Mouse (Mus musculus) ovary, postnatal 10 days (tissue): ENCODE measurements around the gene Dmpk.

Source experiments
- DNase-seq: peaks from one replicate; pipeline ENCODE4 v3.0.0; 2022; ENCODE audit warnings: low spot score

The Dmpk gene

GRCm38 (mm10) chr7:19075723-19076585, 7.7 kb upstream of the Dmpk start, which contains the start of gene Dmwd:
Gene Dmwd (plus strand): TSS chr7:19076227.
- DNase-seq = peak; percentile 78

GRCm38 (mm10) chr7:19076586-19076991, 7.1 kb upstream of the Dmpk start:
- no peak for DNase-seq

- no peak for DNase-seq
Observed at GRCm38 (mm10) chr7:19077761-19078160, 5.9 kb upstream of the Dmpk start.

GRCm38 (mm10) chr7:19078732-19079131, 4.9 kb upstream of the Dmpk start:
- no peak for DNase-seq

GRCm38 (mm10) chr7:19080451-19080950, 3.1 kb upstream of the Dmpk start:
- DNase-seq = no peak

GRCm38 (mm10) chr7:19082171-19082570, 1.5 kb upstream of the Dmpk start:
- DNase-seq = no peak

GRCm38 (mm10) chr7:19083096-19083495, 553 bp upstream of the Dmpk start:
- DNase-seq = no peak

GRCm38 (mm10) chr7:19084277-19084771, 675 bp downstream of the Dmpk start:
- no peak for DNase-seq

GRCm38 (mm10) chr7:19084921-19085473, 1.3 kb downstream of the Dmpk start:
- DNase-seq = no peak

GRCm38 (mm10) chr7:19085495-19085894, 1.8 kb downstream of the Dmpk start:
- DNase-seq = no peak

- no peak for DNase-seq
Observed at GRCm38 (mm10) chr7:19086042-19086441, 2.4 kb downstream of the Dmpk start.

GRCm38 (mm10) chr7:19086760-19087159, 3.1 kb downstream of the Dmpk start:
- no peak for DNase-seq

- no peak for DNase-seq
Observed at GRCm38 (mm10) chr7:19088813-19089212, 5.2 kb downstream of the Dmpk start.

GRCm38 (mm10) chr7:19091913-19092312, 8.3 kb downstream of the Dmpk start:
- no peak for DNase-seq

- no peak for DNase-seq
Observed at GRCm38 (mm10) chr7:19092381-19093173, 8.9 kb downstream of the Dmpk start.

GRCm38 (mm10) chr7:19093174-19093521, 9.5 kb downstream of the Dmpk start:
- peak; percentile 77 for DNase-seq

GRCm38 (mm10) chr7:19093537-19094385, 10.1 kb downstream of the Dmpk start:
- peak; percentile 93 for DNase-seq

GRCm38 (mm10) chr7:19094471-19094825, 10.8 kb downstream of the Dmpk start, which contains the start of gene Six5:
Gene Six5 (plus strand): TSS chr7:19094594.
- DNase-seq = no peak

GRCm38 (mm10) chr7:19094826-19095750, 11.4 kb downstream of the Dmpk start:
- DNase-seq = no peak

- DNase-seq = no peak
Observed at GRCm38 (mm10) chr7:19095751-19096110, 12.1 kb downstream of the Dmpk start.
